In the genomic region with DNA sequence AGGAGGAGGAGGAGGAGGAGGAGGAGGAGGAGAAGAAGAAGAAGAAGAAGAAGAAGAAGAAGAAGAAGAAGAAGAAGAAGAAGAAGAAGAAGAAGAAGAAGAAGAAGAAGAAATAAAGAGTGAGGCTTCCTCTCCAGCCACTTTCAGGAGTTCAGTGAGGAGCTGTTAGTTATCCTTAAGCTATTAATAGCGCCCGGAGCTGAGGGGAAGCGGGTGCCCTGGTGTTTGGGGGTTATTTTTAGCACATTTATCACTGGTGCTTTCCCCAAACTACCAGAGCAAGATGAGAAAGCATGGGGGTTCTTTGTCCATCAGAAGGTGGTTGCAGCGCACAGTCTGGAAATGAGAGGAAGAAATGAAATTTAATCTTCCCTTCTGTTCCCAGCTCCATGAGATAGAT, we compare ENCODE assay signal across 27 mouse cellular contexts.
DNase-seq lines count a peak whose midpoint lies in the region; ATAC-seq lines count a peak whose summit lies in the region.
"Had no signal": no experiment of that assay in that cellular context is flagged by ENCODE, and none has a peak within 500 bp of the region (broad histone marks: within the 10 kb centered on the region; RNA-seq: fewer than 3 reads in every experiment).

No protein-coding gene starts in this region.

- no peak for ATAC-seq in heart, embryonic 14.5 days (ENCODE audit: insufficient number of reproducible peaks, insufficient read depth, low FRiP score, low read depth)
- no peak for ATAC-seq in forebrain, embryonic 13.5 days
- ATAC-seq: forebrain, embryonic 16.5 days; intestine, postnatal 0 days; liver, embryonic 12.5 days; liver, postnatal 0 days had no signal

- H3K4me1 ChIP-seq in heart, embryonic 14.5 days (ENCODE audit: control insufficient read depth in 2 of 2, insufficient read depth in 2 of 2, low read length in 2 of 2) = peaks cover 8 to 39% of the 10 kb centered on the region in 2 experiments
- no peaks in the 10 kb centered on the region for H3K4me1 ChIP-seq in forebrain, embryonic 13.5 days
- H3K4me1 ChIP-seq in midbrain, embryonic 10.5 days = peaks cover 17% of the 10 kb centered on the region
- H3K4me1 ChIP-seq: liver, embryonic 12.5 days had no signal

- no peaks in the 10 kb centered on the region for H3K9me3 ChIP-seq in heart, embryonic 14.5 days (ENCODE audit: control insufficient read depth, low read length)
- H3K9me3 ChIP-seq in forebrain, embryonic 13.5 days (replicated peaks) = no peaks in the 10 kb centered on the region
- H3K9me3 ChIP-seq in midbrain, embryonic 10.5 days (replicated peaks) = no peaks in the 10 kb centered on the region
- H3K9me3 ChIP-seq: embryonic facial prominence, embryonic 12.5 days; limb, embryonic 12.5 days; liver, embryonic 12.5 days; midbrain, embryonic 12.5 days; neural tube, embryonic 12.5 days had no signal

- DNase-seq in heart, adult 11 months = peak; percentile 76
- DNase-seq in heart, postnatal 36 days = no peak
- DNase-seq in heart, adult 9 months (ENCODE audit: low spot score in 2 of 2) = peak; percentile 22 to 44
- DNase-seq in heart, postnatal 4 days = peak; percentile 35
- DNase-seq in urinary bladder, postnatal 10 days (ENCODE audit: low spot score) = no peak
- no peak for DNase-seq in midbrain, embryonic 10.5 days (ENCODE audit: low spot score)
- DNase-seq: adrenal gland, postnatal 25 days; cerebellum, adult 11-12 months; cerebellum, adult 9-11 months; embryo, embryonic 11 days; gastrocnemius, postnatal 36 days; kidney, adult 9 months; kidney, postnatal 10 days; liver, postnatal 0 days; lung, postnatal 36 days; thymus, postnatal 14 days had no signal

- H3K27ac ChIP-seq in heart, embryonic 14.5 days (replicated peaks in 1 of 2; ENCODE audit: control insufficient read depth in 1 of 2, insufficient read depth in 1 of 2, low read depth in 2 of 2, low read length in 2 of 2) = peak overlapping the region; percentile 78 to 91
- H3K27ac ChIP-seq in forebrain, embryonic 13.5 days = no peak overlapping the region
- H3K27ac ChIP-seq in midbrain, embryonic 10.5 days (replicated peaks) = no peak overlapping the region
- H3K27ac ChIP-seq: embryonic facial prominence, embryonic 12.5 days; hindbrain, embryonic 14.5 days; limb, embryonic 12.5 days; liver, embryonic 12.5 days; midbrain, embryonic 12.5 days; neural tube, embryonic 12.5 days had no signal

- peak overlapping the region; percentile 54 for H3K4me2 ChIP-seq in heart, embryonic 14.5 days (ENCODE audit: low read length)
- H3K4me2 ChIP-seq in forebrain, embryonic 13.5 days = no peak overlapping the region
- H3K4me2 ChIP-seq: embryonic facial prominence, embryonic 12.5 days; hindbrain, embryonic 14.5 days; limb, embryonic 12.5 days; liver, embryonic 12.5 days; midbrain, embryonic 12.5 days; neural tube, embryonic 12.5 days had no signal

- H3K36me3 ChIP-seq in heart, embryonic 14.5 days (ENCODE audit: control insufficient read depth, insufficient read depth, low read length) = no peaks in the 10 kb centered on the region
- H3K36me3 ChIP-seq in forebrain, embryonic 13.5 days (ENCODE audit: poor library complexity, severe bottlenecking) = no peaks in the 10 kb centered on the region
- H3K36me3 ChIP-seq in midbrain, embryonic 10.5 days = no peaks in the 10 kb centered on the region
- H3K36me3 ChIP-seq: embryonic facial prominence, embryonic 12.5 days; limb, embryonic 12.5 days; liver, embryonic 12.5 days; midbrain, embryonic 12.5 days; neural tube, embryonic 12.5 days had no signal

- H3K9ac ChIP-seq in heart, embryonic 14.5 days (ENCODE audit: low read length) = peak overlapping the region; percentile 3; the same call in 1 of the 2 replicates
- no peak overlapping the region for H3K9ac ChIP-seq in forebrain, embryonic 13.5 days
- H3K9ac ChIP-seq: embryonic facial prominence, embryonic 12.5 days; hindbrain, embryonic 14.5 days; limb, embryonic 12.5 days; liver, embryonic 12.5 days; liver, postnatal 0 days; midbrain, embryonic 12.5 days; neural tube, embryonic 12.5 days had no signal

- WGBS in heart, embryonic 14.5 days = 12% methylated on average over 4 of the region's 4 CpGs
- 94% methylated on average over 4 of the region's 4 CpGs for WGBS in forebrain, embryonic 13.5 days
- WGBS in midbrain, embryonic 10.5 days = 83% methylated on average over 4 of the region's 4 CpGs

- no peaks in the 10 kb centered on the region for H3K27me3 ChIP-seq in heart, embryonic 14.5 days (ENCODE audit: control insufficient read depth, insufficient read depth, low read length)
- no peaks in the 10 kb centered on the region for H3K27me3 ChIP-seq in forebrain, embryonic 13.5 days
- peaks cover 2% of the 10 kb centered on the region; the same call in 1 of the 2 replicates for H3K27me3 ChIP-seq in midbrain, embryonic 10.5 days (ENCODE audit: low read depth, poor library complexity, severe bottlenecking)
- H3K27me3 ChIP-seq: embryonic facial prominence, embryonic 12.5 days; limb, embryonic 12.5 days; liver, embryonic 12.5 days; midbrain, embryonic 12.5 days; neural tube, embryonic 12.5 days had no signal

- intact Hi-C loops in heart, postnatal 36 days (cut with DNase I) = no loop called here

- H3K4me3 ChIP-seq in heart, embryonic 14.5 days (ENCODE audit: control insufficient read depth in 1 of 2, insufficient read depth in 1 of 2, low read depth in 1 of 2, low read length in 2 of 2) = no peak overlapping the region
- no peak overlapping the region for H3K4me3 ChIP-seq in forebrain, embryonic 13.5 days
- H3K4me3 ChIP-seq in midbrain, embryonic 10.5 days = no peak overlapping the region
- H3K4me3 ChIP-seq: embryonic facial prominence, embryonic 12.5 days; limb, embryonic 12.5 days; liver, embryonic 12.5 days; midbrain, embryonic 12.5 days; myocyte; neural tube, embryonic 12.5 days had no signal

Comparison
In these comparisons a context has a peak if more than half of its experiments do, and no peak if none do; other contexts are left out.
1. DNase-seq: peak in heart, adult 11 months (single experiment), heart, adult 9 months (2 of 2) and heart, postnatal 4 days (single experiment); none in heart, postnatal 36 days (0 of 2), urinary bladder, postnatal 10 days (single experiment) and midbrain, embryonic 10.5 days (single experiment).
2. H3K27ac ChIP-seq: peak in heart, embryonic 14.5 days (2 of 2); none in forebrain, embryonic 13.5 days (single experiment) and midbrain, embryonic 10.5 days (single experiment).